Mouse (Mus musculus): ENCODE measurements around the gene Bloc1s3. TPM values are rescaled to one million over a fixed set of nuclear protein-coding genes. Genes with fewer than 3 reads are reported as not detected.

Bloc1s3 gene
- polyA plus RNA-seq, 1 experiment from 2014 or later = 2.4 TPM

DNA sequence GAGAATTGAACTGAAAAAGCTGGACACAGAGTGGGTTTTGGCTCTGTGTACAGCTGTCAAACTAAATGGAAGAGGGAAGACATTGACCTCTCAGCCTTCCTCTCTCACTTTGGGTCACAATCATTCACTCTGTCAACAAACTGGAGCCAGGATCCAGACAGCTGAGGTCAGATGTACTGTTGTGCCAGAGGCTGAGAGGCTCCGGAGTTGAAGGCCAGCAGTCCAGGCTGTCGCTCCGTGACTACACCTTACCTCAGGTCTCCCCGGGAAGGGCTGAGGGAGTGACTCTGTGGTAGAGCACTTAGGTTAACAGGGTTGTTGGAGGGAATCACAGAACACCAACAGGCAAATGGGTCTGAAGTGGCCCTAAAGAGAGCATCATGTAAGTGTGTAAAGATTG lies 9.8 kb downstream of the Bloc1s3 start:
- Histone ChIP-seq H3K9ac (no peak overlapping the region), H3K27ac (replicated peaks) (no peak overlapping the region), H3K4me1 (peaks cover 11% of the 10 kb centered on the region; the same call in 1 of the 2 replicates), H3K4me3 (replicated peaks) (no peak overlapping the region), H3K36me3 (no peaks in the 10 kb centered on the region), H3K9me3 (replicated peaks) (no peaks in the 10 kb centered on the region), H3K4me2 (replicated peaks) (no peak overlapping the region), H3K27me3 (no peaks in the 10 kb centered on the region)
- 75% methylated on average over 4 of the region's 4 CpGs for WGBS
- ATAC-seq (ENCODE audit: insufficient number of reproducible peaks, low FRiP score, low TSS enrichment, low read depth) = no peak

DNA sequence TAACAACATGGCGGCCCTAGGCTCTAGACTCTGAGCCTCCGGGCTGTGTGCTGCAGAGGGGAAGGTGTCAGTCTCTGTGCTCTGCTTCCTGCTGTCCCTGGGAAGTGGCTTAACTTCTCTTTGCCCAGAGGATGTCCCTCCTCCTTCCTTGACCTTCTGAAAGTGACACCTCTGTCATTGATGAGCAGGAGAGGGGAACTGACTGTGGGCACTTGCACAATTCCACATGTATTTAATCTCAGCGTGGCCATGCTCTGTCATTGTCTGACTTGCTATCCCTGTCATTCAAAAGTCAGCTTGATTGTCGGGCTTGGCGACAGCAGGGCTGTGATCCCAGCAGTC lies 12.0 kb downstream of the Bloc1s3 start:
- H3K4me1 ChIP-seq = peaks cover 19% of the 10 kb centered on the region
- no peaks in the 10 kb centered on the region for H3K36me3 ChIP-seq
- H3K4me2 ChIP-seq (replicated peaks) = no peak overlapping the region
- peaks cover 12% of the 10 kb centered on the region for H3K27me3 ChIP-seq
- no peak overlapping the region for H3K27ac ChIP-seq (replicated peaks)
- no peaks in the 10 kb centered on the region for H3K9me3 ChIP-seq (replicated peaks)
- 58% methylated on average over 5 of the region's 5 CpGs for WGBS
- H3K4me3 ChIP-seq (replicated peaks) = no peak overlapping the region
- no peak overlapping the region for H3K9ac ChIP-seq
- no peak for ATAC-seq (ENCODE audit: insufficient number of reproducible peaks, low FRiP score, low TSS enrichment, low read depth)

DNA sequence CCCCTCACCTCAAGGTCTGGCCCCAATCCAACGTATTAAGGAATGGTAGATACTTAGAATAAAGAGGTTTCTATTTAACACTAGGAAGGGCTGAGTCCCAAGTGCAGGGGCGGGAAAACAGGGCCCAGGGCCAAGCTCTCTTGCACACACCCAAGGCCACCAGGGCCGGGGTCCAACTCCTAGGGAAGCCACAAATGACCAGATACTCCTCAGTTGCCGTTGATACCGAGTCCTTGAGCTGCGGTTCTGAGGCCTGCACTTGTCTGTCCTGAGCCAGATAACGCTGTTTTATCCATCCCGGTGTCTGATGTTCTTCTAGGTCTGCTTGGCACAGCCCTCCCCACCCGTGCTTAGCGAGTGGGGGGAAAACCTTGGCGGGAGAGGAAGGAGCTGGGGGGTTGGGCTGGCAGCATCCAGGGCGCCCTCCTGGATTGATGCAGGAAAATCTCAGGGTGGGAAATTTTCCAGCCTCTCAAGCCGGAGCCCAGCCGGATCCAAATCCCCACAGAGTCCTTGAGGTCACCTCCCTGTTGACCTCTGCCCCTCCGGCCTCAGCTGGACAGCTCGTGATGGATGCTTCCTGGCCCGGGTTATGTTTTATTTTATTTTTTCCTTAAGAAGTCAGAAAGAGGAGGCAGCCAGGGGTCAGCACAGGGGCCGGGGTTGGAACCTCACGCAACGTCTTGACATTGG lies 12.5 kb downstream of the Bloc1s3 start:
- no peak overlapping the region for H3K4me2 ChIP-seq (replicated peaks)
- no peak overlapping the region for H3K27ac ChIP-seq (replicated peaks)
- 50% methylated on average over 20 of the region's 20 CpGs for WGBS
- H3K36me3 ChIP-seq = no peaks in the 10 kb centered on the region
- H3K4me1 ChIP-seq = peaks cover 19% of the 10 kb centered on the region
- H3K4me3 ChIP-seq (replicated peaks) = no peak overlapping the region
- H3K9ac ChIP-seq = no peak overlapping the region
- no peaks in the 10 kb centered on the region for H3K9me3 ChIP-seq (replicated peaks)
- peak; percentile 40; the same call in 1 of the 2 replicates for ATAC-seq (ENCODE audit: insufficient number of reproducible peaks, low FRiP score, low TSS enrichment, low read depth)
- peaks cover 17% of the 10 kb centered on the region for H3K27me3 ChIP-seq

DNA sequence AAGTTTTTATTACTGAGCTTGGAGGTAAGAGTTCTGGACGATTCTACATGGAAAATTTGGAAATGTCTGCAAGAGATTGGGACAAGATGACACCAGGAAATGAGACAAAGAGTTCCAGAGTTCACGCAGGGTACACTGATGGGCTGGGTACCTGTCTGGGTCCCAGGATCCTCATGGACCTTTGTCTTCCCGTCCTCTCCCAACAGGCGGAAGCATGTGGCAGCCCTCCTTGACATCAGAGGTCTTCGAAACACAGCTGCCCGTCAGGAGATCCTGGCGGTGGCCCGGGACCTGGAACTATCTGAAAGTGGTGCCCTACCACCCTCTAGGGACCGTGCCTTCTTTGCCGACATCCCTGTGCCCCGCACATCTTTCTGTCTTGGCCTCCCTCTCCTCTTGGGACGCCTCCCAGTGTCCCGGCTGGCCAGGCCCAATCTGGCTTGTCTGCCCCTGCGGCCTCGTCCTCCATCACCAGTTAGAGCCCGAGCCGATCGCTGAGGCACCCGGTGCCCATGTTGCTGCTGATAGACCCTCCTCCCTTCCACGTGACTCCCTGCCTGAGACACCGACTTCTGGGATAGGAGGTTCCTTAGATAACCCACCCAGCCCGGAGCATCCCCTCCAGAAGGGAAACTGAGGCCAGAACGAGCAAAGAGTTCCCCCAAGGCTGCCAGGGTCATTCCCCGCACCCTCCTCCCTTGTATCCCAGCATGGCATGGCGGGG lies 13.3 kb downstream of the Bloc1s3 start:
- 85% methylated on average over 25 of the region's 25 CpGs for WGBS
- ATAC-seq (ENCODE audit: insufficient number of reproducible peaks, low FRiP score, low TSS enrichment, low read depth) = no peak
- H3K27ac ChIP-seq (replicated peaks) = no peak overlapping the region

DNA sequence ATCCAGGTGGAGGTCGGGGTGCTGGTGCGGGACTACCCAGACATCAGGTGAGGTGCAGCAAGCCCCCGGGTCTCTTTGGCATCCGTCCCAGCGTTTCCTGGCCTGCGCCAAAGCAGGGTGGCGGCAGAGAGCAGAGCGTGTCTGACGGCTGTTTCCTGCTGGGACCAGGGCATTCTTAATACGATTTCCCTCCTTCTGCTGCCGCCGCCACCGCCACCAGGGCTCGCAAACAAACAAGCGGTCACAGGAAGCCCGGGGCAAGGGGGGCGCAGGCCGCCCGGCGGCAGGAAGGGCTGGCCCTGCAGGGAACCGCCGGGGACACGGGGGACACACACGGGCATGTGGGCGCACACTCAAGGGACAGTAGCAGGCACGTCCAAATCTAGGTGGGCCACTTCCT lies 16.4 kb downstream of the Bloc1s3 start:
- WGBS = 5% methylated on average over 26 of the region's 26 CpGs
- Histone ChIP-seq H3K9ac (no peak overlapping the region), H3K27me3 (peaks cover 45% of the 10 kb centered on the region), H3K27ac (replicated peaks) (no peak overlapping the region; the same call in 1 of the 2 replicates), H3K9me3 (replicated peaks) (no peaks in the 10 kb centered on the region), H3K4me1 (peaks cover 23% of the 10 kb centered on the region), H3K36me3 (no peaks in the 10 kb centered on the region), H3K4me3 (replicated peaks) (peak overlapping the region; percentile 16; the same call in 1 of the 2 replicates), H3K4me2 (replicated peaks) (peak overlapping the region; percentile 42)
- no peak for ATAC-seq (ENCODE audit: insufficient number of reproducible peaks, low FRiP score, low TSS enrichment, low read depth)

More for the DNA sequence above, 13.3 kb downstream of the Bloc1s3 start:
- H3K4me1 ChIP-seq = peaks cover 14% of the 10 kb centered on the region
- no peaks in the 10 kb centered on the region for H3K36me3 ChIP-seq
- H3K4me2 ChIP-seq (replicated peaks) = no peak overlapping the region
- H3K4me3 ChIP-seq (replicated peaks) = no peak overlapping the region
- H3K27me3 ChIP-seq = peaks cover 25% of the 10 kb centered on the region
- no peak overlapping the region for H3K9ac ChIP-seq
- H3K9me3 ChIP-seq (replicated peaks) = no peaks in the 10 kb centered on the region

DNA sequence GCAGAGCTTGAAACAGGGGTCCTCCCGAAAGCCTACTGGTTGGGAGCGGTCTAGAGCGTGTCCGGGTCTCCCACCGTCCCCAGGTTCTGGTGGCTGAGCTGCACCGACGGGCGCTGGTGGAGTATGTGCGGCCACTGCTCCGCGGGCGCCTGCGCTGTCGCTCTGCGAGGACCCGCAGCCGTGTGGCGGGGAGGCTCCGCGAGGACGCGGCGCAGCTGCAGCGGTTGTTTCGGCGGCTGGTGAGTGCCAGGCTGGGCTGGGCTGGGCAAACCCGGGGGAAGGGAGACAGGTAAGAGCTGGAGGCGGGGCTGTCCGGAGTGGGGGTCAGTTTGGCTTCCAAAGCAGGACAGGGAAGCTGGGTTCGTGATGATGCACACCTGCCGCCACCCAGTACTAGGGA lies 18.6 kb downstream of the Bloc1s3 start:
- no peaks in the 10 kb centered on the region for H3K36me3 ChIP-seq
- peaks cover 16% of the 10 kb centered on the region for H3K4me1 ChIP-seq
- no peaks in the 10 kb centered on the region for H3K9me3 ChIP-seq (replicated peaks)
- 0 out of 2 replicates have a peak, but pooled peaks have one; percentile 15 for ATAC-seq (ENCODE audit: insufficient number of reproducible peaks, low FRiP score, low TSS enrichment, low read depth)
- no peak overlapping the region for H3K9ac ChIP-seq
- H3K4me3 ChIP-seq (replicated peaks) = peak overlapping the region; percentile 15
- 9% methylated on average over 31 of the region's 31 CpGs for WGBS
- H3K27ac ChIP-seq (replicated peaks) = no peak overlapping the region
- H3K4me2 ChIP-seq (replicated peaks) = peak overlapping the region; percentile 38
- H3K27me3 ChIP-seq = peaks cover 45% of the 10 kb centered on the region

DNA sequence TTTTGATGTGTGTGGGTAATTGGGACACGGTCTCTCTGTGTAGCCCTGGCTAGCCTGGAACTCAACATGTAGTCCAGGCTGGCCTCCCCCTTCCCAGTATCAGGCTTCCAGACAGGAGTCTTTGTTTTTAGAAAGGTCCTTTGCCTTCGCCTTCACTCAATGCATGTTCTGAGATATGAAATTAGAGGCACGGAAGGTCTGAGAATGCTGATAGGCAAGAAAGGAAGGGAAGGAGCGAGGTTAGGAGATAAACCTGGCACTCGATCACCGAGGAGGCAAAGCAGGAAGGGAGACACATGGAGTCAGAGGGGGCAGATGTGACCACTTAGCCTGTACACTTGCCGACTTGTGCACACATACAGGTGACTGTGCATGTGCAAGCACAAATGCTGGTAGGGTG lies 21.6 kb downstream of the Bloc1s3 start:
- Histone ChIP-seq H3K27me3 (peaks cover 36% of the 10 kb centered on the region), H3K4me2 (replicated peaks) (no peak overlapping the region), H3K4me3 (replicated peaks) (no peak overlapping the region), H3K4me1 (peaks cover 12% of the 10 kb centered on the region), H3K27ac (replicated peaks) (no peak overlapping the region), H3K9ac (no peak overlapping the region), H3K9me3 (replicated peaks) (no peaks in the 10 kb centered on the region), H3K36me3 (no peaks in the 10 kb centered on the region)
- WGBS = 94% methylated on average over 7 of the region's 7 CpGs
- ATAC-seq (ENCODE audit: insufficient number of reproducible peaks, low FRiP score, low TSS enrichment, low read depth) = no peak

DNA sequence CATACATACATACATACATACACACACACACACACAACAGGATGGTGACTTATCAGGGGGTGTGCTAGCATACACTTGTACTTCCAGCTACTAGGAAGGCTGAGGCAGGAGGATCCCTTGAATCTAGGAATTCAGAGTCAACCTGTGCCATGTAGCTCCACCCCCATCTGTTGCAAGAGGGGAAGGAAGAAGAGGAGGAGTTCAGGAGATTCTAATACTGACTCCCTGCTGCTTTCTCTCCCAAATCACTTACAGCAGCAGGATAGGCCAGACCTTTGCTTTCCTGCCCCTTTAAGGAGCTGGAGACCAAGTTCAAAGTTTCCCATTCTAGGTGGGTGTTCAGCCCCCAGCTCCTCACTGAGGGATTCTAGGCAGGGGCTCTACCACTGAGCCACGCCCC lies 22.7 kb downstream of the Bloc1s3 start:
- Histone ChIP-seq H3K4me1 (peaks cover 9% of the 10 kb centered on the region), H3K9ac (no peak overlapping the region), H3K36me3 (no peaks in the 10 kb centered on the region), H3K27me3 (peaks cover 26% of the 10 kb centered on the region), H3K9me3 (replicated peaks) (no peaks in the 10 kb centered on the region), H3K27ac (replicated peaks) (no peak overlapping the region), H3K4me3 (replicated peaks) (no peak overlapping the region), H3K4me2 (replicated peaks) (no peak overlapping the region)
- WGBS = 87% methylated on average over 1 of the region's 1 CpGs
- no peak for ATAC-seq (ENCODE audit: insufficient number of reproducible peaks, low FRiP score, low TSS enrichment, low read depth)

DNA sequence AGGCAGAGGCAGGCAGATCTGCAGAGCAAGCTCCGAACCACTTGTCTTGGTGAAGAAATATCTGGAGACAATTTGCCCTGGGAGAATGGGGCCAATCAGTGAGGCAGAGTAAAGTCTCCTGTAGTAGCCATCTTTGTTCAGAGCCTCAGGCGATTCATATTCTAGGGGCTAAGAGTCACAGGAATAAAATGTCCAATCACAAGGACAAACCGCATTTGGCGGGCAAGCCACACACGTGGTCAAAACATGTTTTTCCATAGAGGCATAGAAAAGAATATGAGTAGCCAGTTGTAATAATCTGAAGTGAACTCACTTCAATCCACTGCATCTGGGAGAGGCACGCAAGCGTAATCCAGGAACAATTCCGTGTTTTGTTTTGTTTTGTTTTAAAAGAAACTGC lies 24.9 kb downstream of the Bloc1s3 start:
- Histone ChIP-seq H3K27ac (replicated peaks) (no peak overlapping the region), H3K9me3 (replicated peaks) (no peaks in the 10 kb centered on the region), H3K27me3 (peaks cover 4% of the 10 kb centered on the region), H3K36me3 (no peaks in the 10 kb centered on the region), H3K4me3 (replicated peaks) (no peak overlapping the region), H3K4me2 (replicated peaks) (no peak overlapping the region), H3K4me1 (no peaks in the 10 kb centered on the region), H3K9ac (no peak overlapping the region)
- WGBS = 71% methylated on average over 8 of the region's 8 CpGs
- no peak for ATAC-seq (ENCODE audit: insufficient number of reproducible peaks, low FRiP score, low TSS enrichment, low read depth)

DNA sequence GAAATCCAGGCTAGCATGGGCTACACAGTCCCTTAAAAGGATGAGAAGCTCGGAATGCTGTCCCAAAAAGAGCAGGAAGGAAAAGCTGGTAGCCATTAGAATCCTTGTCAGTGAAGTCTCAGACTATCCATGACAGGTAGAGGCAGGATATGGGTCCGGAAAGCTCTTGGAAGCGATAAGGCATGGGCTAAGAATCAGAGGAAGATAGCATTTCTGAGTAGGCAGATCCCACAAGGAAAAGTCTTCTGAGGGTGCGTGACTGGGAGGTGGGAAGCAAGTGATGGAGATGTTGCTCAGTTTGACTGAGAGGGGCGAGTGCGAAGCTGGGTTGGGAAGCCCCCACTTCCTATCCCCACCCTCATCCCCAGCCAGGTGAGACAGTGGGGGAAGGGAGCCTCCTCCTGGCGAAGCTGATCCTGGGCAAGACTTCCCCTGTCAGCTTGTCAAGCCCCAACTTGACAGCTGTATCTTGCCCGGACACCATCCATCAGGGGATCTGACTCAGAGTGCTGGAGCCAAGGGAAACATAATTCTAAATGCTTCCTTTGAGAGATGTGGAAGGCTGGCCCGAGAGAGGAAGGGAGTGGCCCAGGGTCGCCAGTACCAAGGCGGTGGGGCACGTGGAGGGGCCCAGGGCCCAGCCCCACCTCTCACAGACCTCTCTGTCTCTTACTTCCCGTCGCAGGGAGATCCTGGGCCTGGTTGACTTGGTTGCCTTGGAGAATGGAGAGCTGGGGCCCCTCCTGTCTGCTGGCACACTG lies 30.4 kb downstream of the Bloc1s3 start:
- H3K9ac ChIP-seq = no peak overlapping the region
- WGBS = 26% methylated on average over 14 of the region's 14 CpGs
- H3K4me3 ChIP-seq (replicated peaks) = no peak overlapping the region
- peaks cover 16% of the 10 kb centered on the region for H3K27me3 ChIP-seq
- no peaks in the 10 kb centered on the region for H3K9me3 ChIP-seq (replicated peaks)
- peaks cover 22% of the 10 kb centered on the region for H3K4me1 ChIP-seq
- H3K4me2 ChIP-seq (replicated peaks) = no peak overlapping the region
- ATAC-seq (ENCODE audit: insufficient number of reproducible peaks, low FRiP score, low TSS enrichment, low read depth) = no peak
- H3K27ac ChIP-seq (replicated peaks) = no peak overlapping the region
- no peaks in the 10 kb centered on the region for H3K36me3 ChIP-seq

DNA sequence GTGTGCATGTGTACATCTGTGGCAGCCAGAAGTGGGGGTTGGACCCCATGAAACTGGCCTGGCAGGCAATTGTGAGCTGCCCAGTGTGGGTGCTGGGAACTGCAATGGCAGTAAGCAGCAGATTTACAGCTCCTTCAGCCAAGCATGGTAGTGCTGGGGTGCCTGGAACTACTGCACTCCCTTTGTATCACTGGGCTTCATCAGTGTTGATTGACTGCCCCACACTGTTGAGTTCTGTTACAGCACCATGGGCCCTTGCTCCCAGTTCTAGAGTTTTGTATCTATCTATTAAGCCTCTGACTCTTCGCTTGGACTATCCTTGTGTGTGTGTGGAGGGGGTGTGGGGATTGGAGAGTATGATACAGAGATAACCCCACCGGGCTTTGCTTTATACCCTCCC lies 31.1 kb downstream of the Bloc1s3 start:
- Histone ChIP-seq H3K4me3 (replicated peaks) (no peak overlapping the region), H3K27ac (replicated peaks) (no peak overlapping the region), H3K27me3 (peaks cover 24% of the 10 kb centered on the region), H3K4me1 (peaks cover 22% of the 10 kb centered on the region), H3K4me2 (replicated peaks) (no peak overlapping the region), H3K9ac (no peak overlapping the region), H3K9me3 (replicated peaks) (no peaks in the 10 kb centered on the region), H3K36me3 (no peaks in the 10 kb centered on the region)
- WGBS = 66% methylated on average over 2 of the region's 2 CpGs
- no peak for ATAC-seq (ENCODE audit: insufficient number of reproducible peaks, low FRiP score, low TSS enrichment, low read depth)

Measured in embryonic facial prominence, embryonic 15.5 days (tissue).